Mouse (Mus musculus): ENCODE measurements around the gene Nkx2-2.
A peak's percentile ranks its signal among the peaks of the same experiment; 100 is the strongest.
"Not testable (repeated sequence)": the region's sequence is repeated elsewhere in the genome, so short reads cannot be mapped to it uniquely, and the experiment has no call there.

Gene Nkx2-2

GRCm38 (mm10) chr2:147181926-147182708, 11.9 kb downstream of the Nkx2-2 start:
- DNase-seq (ENCODE audit: low spot score in 2 of 2) = no peak

- DNase-seq (ENCODE audit: low spot score in 2 of 2) = no peak
Measured at GRCm38 (mm10) chr2:147181304-147181665, 12.8 kb downstream of the Nkx2-2 start.

GRCm38 (mm10) chr2:147180649-147181303, 13.3 kb downstream of the Nkx2-2 start:
- DNase-seq (ENCODE audit: low spot score in 2 of 2) = no peak

- DNase-seq (ENCODE audit: low spot score in 2 of 2) = peak in 1 of 2 experiments; percentile 37
Measured at GRCm38 (mm10) chr2:147178091-147179059, 15.7 kb downstream of the Nkx2-2 start.

GRCm38 (mm10) chr2:147177672-147178071, 16.4 kb downstream of the Nkx2-2 start:
- DNase-seq (ENCODE audit: low spot score in 2 of 2) = peak; percentile 87

GRCm38 (mm10) chr2:147175296-147175695, 18.7 kb downstream of the Nkx2-2 start:
- no peak for DNase-seq (ENCODE audit: low spot score in 2 of 2)

- no peak for DNase-seq (ENCODE audit: low spot score in 2 of 2)
Measured at GRCm38 (mm10) chr2:147173751-147174150, 20.3 kb downstream of the Nkx2-2 start.

GRCm38 (mm10) chr2:147170538-147170937, 23.5 kb downstream of the Nkx2-2 start:
- DNase-seq (ENCODE audit: low spot score in 2 of 2) = not testable (repeated sequence)

GRCm38 (mm10) chr2:147165863-147166262, 28.2 kb downstream of the Nkx2-2 start:
- DNase-seq (ENCODE audit: low spot score in 2 of 2) = no peak

GRCm38 (mm10) chr2:147165376-147165775, 28.7 kb downstream of the Nkx2-2 start:
- no peak for DNase-seq (ENCODE audit: low spot score in 2 of 2)

GRCm38 (mm10) chr2:147152543-147152942, 41.5 kb downstream of the Nkx2-2 start:
- no peak for DNase-seq (ENCODE audit: low spot score in 2 of 2)
